Mouse (Mus musculus) small intestine, adult 2 months (tissue): ENCODE measurements at regions not wholly inside any gene's neighbourhood (a gene's known extent, or its start where the extent isn't known, plus 50 kb on each side); places are given as distances from the start of the nearest gene placed in this dataset.
"Not testable (repeated sequence)": the region's sequence is repeated elsewhere in the genome, so short reads cannot be mapped to it uniquely, and the experiment has no call there.

Source experiments
- H3K27ac ChIP-seq: fragments of 200-500 bp; 2 replicates; pipeline ENCODE4 v1.5.1; 2012; ENCODE audit warnings: low read depth, low read length, control low read depth, inconsistent platforms; ENCODE audit not compliant: insufficient read depth
- H3K27me3 ChIP-seq: fragments of 200-500 bp; 2 replicates; pipeline ENCODE4 v1.6.1; 2012; ENCODE audit warnings: mild to moderate bottlenecking, moderate library complexity, low read length, inconsistent platforms; ENCODE audit not compliant: control insufficient read depth, insufficient read depth
- H3K36me3 ChIP-seq: fragments of 200-500 bp; 2 replicates; pipeline ENCODE4 v1.6.1; 2012; ENCODE audit warnings: mild to moderate bottlenecking, low read length, control low read depth, inconsistent platforms; ENCODE audit not compliant: control insufficient read depth, insufficient read depth
- H3K4me1 ChIP-seq: fragments of 200-500 bp; 2 replicates; pipeline ENCODE4 v1.6.1; 2012; ENCODE audit warnings: low read length, inconsistent platforms, mixed read lengths; ENCODE audit not compliant: control insufficient read depth, insufficient read depth, insufficient read length
- H3K4me3 ChIP-seq: fragments of 200-500 bp; 2 replicates; pipeline ENCODE4 v1.5.1; 2012; ENCODE audit warnings: low read depth, mild to moderate bottlenecking, control low read depth, inconsistent platforms, low read length, moderate library complexity
- CTCF ChIP-seq: fragments of 200-500 bp; IDR thresholded peaks from 2 replicates; pipeline ENCODE4 v1.5.1; 2012; ENCODE audit warnings: low read depth, mild to moderate bottlenecking, control low read depth, inconsistent platforms, low read length, moderate library complexity, mixed read lengths; ENCODE audit not compliant: insufficient replicate concordance, insufficient read length; ENCODE audit errors: extremely low read depth
- POLR2A ChIP-seq: fragments of 200-500 bp; IDR thresholded peaks from 2 replicates; pipeline ENCODE4 v1.6.1; 2012; ENCODE audit warnings: low read depth, mild to moderate bottlenecking, control low read depth, inconsistent platforms, low read length, moderate library complexity
- WGBS: fragments of 180-500 bp; shearing (Covaris S2); methylation state at CpG from one replicate; pipeline ENCODE4 v1.1.7; 2018; 5-methylcytosine and 5-hydroxymethylcytosine counted together

GRCm38 (mm10) chr17:50346451-50347192 is 53.2 kb upstream of the Dazl start:
- Histone ChIP-seq H3K4me1 (peaks cover 5% of the 10 kb centered on the region; the same call in 1 of the 2 replicates), H3K36me3 (no peaks in the 10 kb centered on the region), H3K4me3 (no peak overlapping the region), H3K27me3 (no peaks in the 10 kb centered on the region), H3K27ac (peak overlapping the region; percentile 93)
- WGBS: 40% methylated on average over 7 of the region's 7 CpGs
- no peak for TF ChIP-seq CTCF
- no peak for TF ChIP-seq POLR2A

- not testable (repeated sequence) for H3K27ac ChIP-seq, H3K36me3 ChIP-seq, H3K4me1 ChIP-seq, H3K27me3 ChIP-seq, H3K4me3 ChIP-seq
- WGBS: 66% methylated on average over 2 of the region's 2 CpGs
Measured at GRCm38 (mm10) chr17:50353818-50354217, 60.4 kb upstream of the Dazl start.

- TF ChIP-seq CTCF: no peak
- no peak for TF ChIP-seq POLR2A
- H3K27me3 ChIP-seq: no peaks in the 10 kb centered on the region
- 88% methylated on average over 6 of the region's 6 CpGs for WGBS
Measured at GRCm38 (mm10) chr17:50354357-50354756, 60.9 kb upstream of the Dazl start.

GRCm38 (mm10) chr17:50361657-50362233 is 68.3 kb upstream of the Dazl start:
- WGBS: 76% methylated on average over 9 of the region's 9 CpGs
- H3K36me3 ChIP-seq: no peaks in the 10 kb centered on the region
- H3K4me3 ChIP-seq: no peak overlapping the region
- TF ChIP-seq POLR2A: no peak
- no peak for TF ChIP-seq CTCF
- H3K27ac ChIP-seq: no peak overlapping the region
- no peaks in the 10 kb centered on the region for H3K4me1 ChIP-seq
- no peaks in the 10 kb centered on the region for H3K27me3 ChIP-seq

More at GRCm38 (mm10) chr17:50354357-50354756, 60.9 kb upstream of the Dazl start:
- no peaks in the 10 kb centered on the region for H3K36me3 ChIP-seq
- no peak overlapping the region for H3K27ac ChIP-seq
- H3K4me1 ChIP-seq: no peaks in the 10 kb centered on the region
- no peak overlapping the region for H3K4me3 ChIP-seq

- Histone ChIP-seq H3K4me3 (no peak overlapping the region), H3K27ac (no peak overlapping the region), H3K36me3 (no peaks in the 10 kb centered on the region), H3K27me3 (no peaks in the 10 kb centered on the region), H3K4me1 (peaks cover 3% of the 10 kb centered on the region; the same call in 1 of the 2 replicates)
- 94% methylated on average over 7 of the region's 7 CpGs for WGBS
- no peak for TF ChIP-seq POLR2A
- no peak for TF ChIP-seq CTCF
Measured at GRCm38 (mm10) chr17:50365396-50365795, 72.0 kb upstream of the Dazl start.

- 77% methylated on average over 5 of the region's 5 CpGs for WGBS
- Histone ChIP-seq H3K27me3 (no peaks in the 10 kb centered on the region), H3K36me3 (no peaks in the 10 kb centered on the region), H3K4me3 (no peak overlapping the region), H3K4me1 (peaks cover 7% of the 10 kb centered on the region; the same call in 1 of the 2 replicates), H3K27ac (no peak overlapping the region)
- TF ChIP-seq POLR2A: no peak
- TF ChIP-seq CTCF: no peak
Measured at GRCm38 (mm10) chr17:50366181-50366580, 72.7 kb upstream of the Dazl start.

- 59% methylated on average over 6 of the region's 6 CpGs for WGBS
- no peak for TF ChIP-seq POLR2A
Measured at GRCm38 (mm10) chr17:50369216-50369875, 75.9 kb upstream of the Dazl start.

More at GRCm38 (mm10) chr17:50369216-50369875, 75.9 kb upstream of the Dazl start:
- no peak overlapping the region for H3K4me3 ChIP-seq
- no peaks in the 10 kb centered on the region for H3K36me3 ChIP-seq
- no peaks in the 10 kb centered on the region for H3K27me3 ChIP-seq
- 0 out of 2 replicates have a peak overlapping the region, but pooled peaks have one; percentile 16 for H3K27ac ChIP-seq
- peaks cover 7% of the 10 kb centered on the region; the same call in 1 of the 2 replicates for H3K4me1 ChIP-seq
